Mouse (Mus musculus) forelimb bud, embryonic 11.5 days (tissue): ENCODE data around the gene Rnf114.
A peak's percentile ranks its signal among the peaks of the same experiment; 100 is the strongest.

ENCODE experiments used
- DNase-seq: peaks from one replicate; pipeline ENCODE4 v3.0.0-alpha.2; 2012; ENCODE audit warnings: low read depth, low spot score

Rnf114 gene

DNA sequence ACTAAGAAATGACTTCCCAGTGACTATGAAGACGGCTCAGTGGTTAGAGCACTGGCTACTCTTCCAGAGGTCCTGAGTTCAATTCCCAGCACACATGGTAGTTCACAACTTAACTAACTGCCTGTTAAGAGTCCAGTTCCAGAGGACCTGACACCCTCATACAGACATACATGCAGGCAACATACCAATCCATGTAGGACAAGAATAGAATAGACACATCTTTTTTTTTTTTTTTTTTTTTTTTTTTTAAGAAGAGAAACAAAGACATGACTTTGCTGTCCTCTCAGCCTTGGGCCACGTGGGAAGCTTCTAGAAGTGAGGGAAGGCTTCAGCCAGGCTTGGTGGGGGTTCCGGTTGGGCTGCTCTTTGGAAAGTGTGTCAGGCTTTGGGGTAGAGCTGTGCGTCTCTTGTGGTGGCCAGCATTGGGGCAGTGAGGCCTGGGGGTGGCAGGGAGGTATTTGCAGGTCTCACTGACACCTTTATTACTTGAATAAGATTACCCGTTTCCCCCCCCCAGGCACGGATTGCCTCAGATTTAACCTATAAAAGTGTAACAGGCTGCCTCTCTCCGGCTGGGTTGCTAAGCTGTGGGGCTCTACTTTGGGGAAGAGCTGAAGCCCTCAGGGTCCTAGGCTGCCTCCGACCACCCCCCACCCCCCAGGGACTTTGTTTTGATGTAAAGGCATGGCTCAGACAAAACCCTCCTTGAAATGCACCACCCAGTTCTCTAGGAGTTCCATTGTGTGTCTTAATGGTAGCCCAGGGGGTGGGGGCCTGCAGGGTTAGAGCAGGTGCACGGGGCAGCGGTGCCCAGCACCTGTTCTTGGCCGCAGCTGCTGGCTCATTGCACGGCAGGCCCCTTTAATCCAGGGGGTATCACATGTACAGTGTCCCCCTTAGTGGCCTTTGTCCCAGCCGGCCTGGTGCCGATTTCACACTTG lies 47.4 kb downstream of the Rnf114 start:
- no peak for DNase-seq

- no peak for DNase-seq
These were observed 48.1 kb downstream of the Rnf114 start for GRCm38 (mm10) chr2:167540477-167541110.

DNA sequence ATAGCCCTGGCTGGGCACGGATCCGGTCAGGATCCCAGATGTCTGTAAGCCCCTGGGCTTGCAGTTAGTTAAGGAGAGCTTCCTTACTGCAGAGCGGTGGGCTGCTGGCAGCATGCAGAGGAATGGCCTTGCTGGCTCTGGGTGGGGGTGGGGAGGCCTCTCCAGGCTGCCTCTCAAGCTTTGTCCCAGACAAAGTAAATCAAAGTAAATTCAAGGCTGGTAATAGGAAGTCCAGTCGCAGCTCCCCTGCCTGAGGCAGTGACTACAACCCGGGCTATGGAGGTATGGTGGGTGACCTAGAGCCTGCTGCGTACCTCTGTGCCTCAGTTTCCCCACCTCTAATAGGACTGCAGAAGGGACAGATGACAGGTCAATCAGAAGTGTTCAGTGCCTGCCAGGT lies 48.9 kb downstream of the Rnf114 start:
- DNase-seq: peak; percentile 65

DNA sequence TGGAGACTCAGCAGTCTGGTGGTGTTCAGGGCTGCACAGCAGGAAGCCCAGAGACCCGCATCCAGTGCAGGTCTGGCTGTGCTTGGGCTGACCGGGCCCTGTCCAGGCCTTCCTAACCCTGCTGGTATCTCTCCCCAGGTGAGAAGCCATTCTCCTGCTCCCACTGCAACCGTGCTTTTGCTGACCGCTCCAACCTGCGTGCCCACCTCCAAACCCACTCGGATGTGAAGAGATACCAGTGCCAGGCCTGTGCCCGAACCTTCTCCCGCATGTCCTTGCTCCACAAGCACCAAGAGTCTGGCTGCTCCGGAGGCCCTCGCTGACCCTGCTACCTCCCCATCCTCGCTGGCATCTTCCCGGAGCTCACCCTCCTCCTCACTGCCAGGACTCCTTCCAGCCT lies 49.3 kb downstream of the Rnf114 start:
- no peak for DNase-seq

DNA sequence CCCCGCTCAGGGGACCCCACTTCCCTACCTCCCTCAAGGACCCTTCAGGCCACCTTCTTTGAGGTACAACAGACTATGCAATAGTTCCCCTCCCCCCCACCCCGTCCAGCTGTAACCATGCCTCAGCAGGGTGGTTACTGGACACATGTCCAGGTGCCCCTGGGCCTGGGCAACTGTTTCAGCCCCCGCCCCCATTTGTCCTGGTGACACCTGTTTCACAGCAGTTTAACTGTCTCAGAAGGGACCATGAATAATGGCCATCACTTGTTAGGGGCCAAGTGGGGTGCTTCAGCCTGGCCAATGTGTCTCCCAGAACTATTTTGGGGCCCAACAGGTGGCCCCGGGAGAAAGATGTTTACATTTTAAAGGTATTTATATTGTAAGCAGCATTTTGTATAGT lies 49.9 kb downstream of the Rnf114 start:
- DNase-seq: no peak

- peak; percentile 81 for DNase-seq
These were observed 50.9 kb downstream of the Rnf114 start for GRCm38 (mm10) chr2:167543121-167544003.

DNA sequence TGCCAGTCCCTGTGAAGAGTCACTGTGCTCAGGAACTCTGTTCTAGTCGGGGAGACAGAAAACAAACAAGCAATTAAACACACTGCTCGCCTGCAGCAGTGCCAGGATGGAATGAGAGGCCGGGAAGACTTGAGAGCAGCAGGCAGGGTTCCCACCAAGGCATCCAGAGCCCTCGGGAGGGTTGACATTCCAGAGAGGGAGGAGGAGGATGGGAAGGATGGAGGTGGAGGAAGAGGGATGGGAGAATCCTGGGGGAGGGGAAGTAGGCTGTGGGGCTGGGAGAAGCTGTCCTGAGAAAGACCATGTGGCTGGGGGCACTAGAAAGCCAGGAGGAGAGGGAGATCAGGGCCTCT lies 51.5 kb downstream of the Rnf114 start:
- no peak for DNase-seq

DNA sequence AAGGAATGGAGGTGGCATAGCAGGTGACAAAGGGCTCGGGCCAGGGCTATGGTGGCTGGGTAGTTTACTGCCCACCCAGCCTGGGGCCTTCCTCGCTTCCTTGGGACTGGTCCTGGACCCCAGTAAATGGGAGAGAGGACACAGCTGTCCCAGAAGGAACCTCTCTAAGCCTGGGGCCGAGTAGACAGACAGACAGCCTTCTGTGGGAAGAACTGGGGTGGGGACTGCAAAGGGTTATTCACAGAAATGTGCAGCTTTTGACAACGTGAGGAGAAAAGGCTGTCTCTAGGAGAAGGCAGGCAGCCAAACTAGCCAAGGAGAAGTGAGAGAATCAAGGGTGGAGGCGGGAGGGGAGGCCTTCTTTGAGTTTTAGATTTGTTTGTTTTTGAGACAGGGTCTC lies 52.0 kb downstream of the Rnf114 start:
- DNase-seq: no peak

DNA sequence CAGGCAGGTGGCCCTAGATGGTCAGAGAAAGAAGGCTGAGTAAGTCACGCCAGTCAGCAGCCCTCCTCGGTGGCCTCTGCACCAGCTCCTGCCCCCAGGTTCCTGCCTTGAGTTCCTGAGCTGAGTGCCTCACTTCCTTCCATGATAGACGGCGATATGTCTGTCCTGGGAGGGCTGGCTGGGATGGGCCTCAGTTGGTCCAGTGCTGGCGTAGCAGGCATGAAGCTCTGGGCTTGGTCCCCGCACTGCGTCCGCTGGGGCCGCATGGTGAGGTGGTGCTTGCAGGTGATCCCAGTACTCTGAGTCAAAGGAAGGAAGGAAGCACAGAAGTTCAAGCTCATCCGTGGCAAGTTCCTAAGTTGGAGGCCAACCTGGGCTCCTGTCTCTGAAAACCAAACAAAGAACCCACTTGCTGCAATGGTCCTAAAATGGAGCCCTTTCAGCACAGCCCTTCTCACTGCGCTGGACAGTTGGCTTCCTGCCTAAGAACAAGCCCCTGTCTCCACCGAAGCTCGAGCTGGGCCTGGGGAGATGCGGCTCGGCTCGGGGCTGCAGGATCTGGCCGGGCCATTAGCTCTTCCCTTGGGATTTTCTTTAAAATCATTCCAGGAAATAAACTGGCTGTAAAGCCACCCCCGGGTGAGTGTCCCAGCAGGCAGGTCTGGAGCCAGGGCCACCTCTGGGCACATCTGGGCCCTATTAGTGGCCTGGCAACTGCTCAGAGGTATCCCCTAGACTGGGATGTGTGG lies 54.2 kb downstream of the Rnf114 start:
- no peak for DNase-seq

GRCm38 (mm10) chr2:167547444-167547843 lies 55.0 kb downstream of the Rnf114 start:
- no peak for DNase-seq

- DNase-seq: no peak
These were observed 56.5 kb downstream of the Rnf114 start for GRCm38 (mm10) chr2:167548961-167549360.

- no peak for DNase-seq
These were observed 58.0 kb downstream of the Rnf114 start for GRCm38 (mm10) chr2:167550341-167550854.

DNA sequence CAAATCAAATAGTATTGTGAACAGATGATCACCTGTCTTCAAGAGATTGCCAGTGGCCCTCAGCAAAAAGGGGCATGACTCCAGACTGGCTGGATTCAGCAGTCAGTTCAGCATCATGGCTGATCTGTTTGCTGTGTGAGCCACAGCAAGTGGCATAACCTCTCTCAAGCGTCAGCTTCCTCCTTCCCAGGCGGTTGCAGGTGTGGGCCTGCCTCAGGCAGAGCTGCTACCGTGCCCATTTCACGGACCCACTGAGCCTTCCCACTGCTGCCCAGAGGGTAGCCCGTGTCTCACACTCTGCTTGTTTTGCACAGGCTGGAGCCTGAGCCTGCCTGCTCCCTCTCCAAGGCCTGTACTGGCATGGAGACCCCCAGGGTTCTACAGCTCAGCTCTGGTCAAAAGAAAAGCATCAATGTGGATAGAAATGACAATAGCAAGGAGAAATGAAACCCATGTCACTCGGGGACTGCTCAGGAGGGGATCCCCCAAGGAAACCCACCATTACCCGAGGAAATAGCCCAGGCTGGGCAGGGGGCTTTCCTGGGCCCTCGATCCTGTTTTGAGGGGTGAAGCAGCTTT lies 59.0 kb downstream of the Rnf114 start:
- no peak for DNase-seq

DNA sequence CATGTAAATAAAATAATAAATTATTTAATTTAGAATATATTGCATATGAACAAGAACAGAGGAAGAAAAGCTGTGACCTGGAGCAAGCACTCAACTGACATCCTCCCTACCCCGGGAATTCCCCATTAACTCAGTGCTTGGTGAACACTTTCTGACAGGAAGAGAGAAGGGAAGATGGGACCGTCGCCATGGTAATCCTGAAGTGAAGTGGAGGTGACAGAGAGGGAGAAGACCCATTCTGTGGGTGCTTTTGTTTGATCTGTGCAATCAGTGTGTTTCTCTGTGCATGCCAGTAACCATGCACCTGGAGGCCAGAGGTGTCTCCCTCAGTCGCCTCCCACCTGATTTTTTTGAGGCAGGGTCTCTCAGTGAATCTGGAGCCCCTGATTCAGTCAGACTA lies 59.8 kb downstream of the Rnf114 start:
- DNase-seq: no peak

- peak; percentile 62 for DNase-seq
These were observed 60.5 kb downstream of the Rnf114 start for GRCm38 (mm10) chr2:167552927-167553402.

GRCm38 (mm10) chr2:167555766-167556165 lies 63.3 kb downstream of the Rnf114 start:
- no peak for DNase-seq

GRCm38 (mm10) chr2:167559413-167559812 lies 67.0 kb downstream of the Rnf114 start:
- DNase-seq: no peak

- no peak for DNase-seq
These were observed 69.7 kb downstream of the Rnf114 start for GRCm38 (mm10) chr2:167562101-167562500.

DNA sequence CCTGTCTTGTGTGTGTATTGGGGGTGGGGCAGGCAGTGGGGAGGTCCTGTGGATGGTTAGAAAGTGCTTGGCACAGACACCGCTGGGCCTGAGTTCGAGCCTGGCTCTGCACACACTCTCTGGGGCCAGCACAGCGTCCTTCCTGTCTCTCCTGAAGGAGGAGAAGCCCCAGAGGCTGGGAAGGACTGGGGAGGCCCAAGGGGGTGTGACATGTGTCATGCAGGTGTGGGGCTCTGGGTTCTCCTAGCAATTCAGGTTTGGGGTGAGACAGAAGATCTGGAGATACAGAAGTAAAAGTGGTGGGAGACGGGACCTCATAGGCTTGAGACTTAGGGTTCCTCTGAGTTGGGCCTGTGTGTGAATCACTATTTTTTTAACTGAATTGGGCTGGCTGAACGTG lies 70.6 kb downstream of the Rnf114 start:
- no peak for DNase-seq

DNA sequence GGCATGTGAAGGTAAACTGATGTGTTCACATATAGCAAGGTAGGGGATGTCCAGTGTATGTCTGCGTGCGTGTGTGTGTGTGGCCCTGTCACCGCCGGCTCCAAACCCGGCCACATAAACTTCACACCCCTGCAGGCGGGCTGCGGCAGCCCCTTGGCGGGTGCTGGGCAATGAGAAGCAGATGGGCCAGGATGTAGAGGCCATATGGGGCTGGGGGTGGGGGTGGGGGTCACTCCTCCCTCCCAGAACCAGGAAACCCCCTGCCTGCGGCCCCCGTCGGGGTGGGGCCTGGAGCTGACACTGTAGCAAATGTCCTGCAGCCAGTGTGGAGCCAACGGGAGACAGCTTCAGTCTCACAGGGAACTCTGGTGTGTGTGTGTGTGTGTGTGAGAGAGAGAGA lies 71.3 kb downstream of the Rnf114 start:
- DNase-seq: peak; percentile 86
